Mouse (Mus musculus): ENCODE measurements at regions not wholly inside any gene's neighbourhood (a gene's known extent, or its start where the extent isn't known, plus 50 kb on each side); places are given as distances from the start of the nearest gene placed in this dataset.

- Histone ChIP-seq H3K36me3 (ENCODE audit: control insufficient read depth, insufficient read depth, low read length, poor library complexity, severe bottlenecking) (no peaks in the 10 kb centered on the region), H3K4me1 (ENCODE audit: control insufficient read depth, insufficient read depth, low read length) (no peaks in the 10 kb centered on the region), H3K9ac (ENCODE audit: low read depth, poor library complexity, severe bottlenecking) (no peak overlapping the region), H3K27ac (ENCODE audit: insufficient read depth, low read length) (no peak overlapping the region), H3K9me3 (replicated peaks; ENCODE audit: control insufficient read depth, insufficient read depth, low read length, poor library complexity, severe bottlenecking) (no peaks in the 10 kb centered on the region), H3K27me3 (ENCODE audit: control insufficient read depth, insufficient read depth, low read length, poor library complexity, severe bottlenecking) (no peaks in the 10 kb centered on the region), H3K4me3 (ENCODE audit: low read depth, low read length) (no peak overlapping the region)
- TF ChIP-seq CTCF (IDR thresholded peaks at IDR 0.05; ENCODE audit: low read depth, low read length) (no peak), POLR2A (IDR thresholded peaks at IDR 0.05; ENCODE audit: insufficient read depth, low read length) (no peak)
Observed at GRCm38 (mm10) chr14:24865579-24866230, 378.8 kb downstream of the Rps24 start.

DNA sequence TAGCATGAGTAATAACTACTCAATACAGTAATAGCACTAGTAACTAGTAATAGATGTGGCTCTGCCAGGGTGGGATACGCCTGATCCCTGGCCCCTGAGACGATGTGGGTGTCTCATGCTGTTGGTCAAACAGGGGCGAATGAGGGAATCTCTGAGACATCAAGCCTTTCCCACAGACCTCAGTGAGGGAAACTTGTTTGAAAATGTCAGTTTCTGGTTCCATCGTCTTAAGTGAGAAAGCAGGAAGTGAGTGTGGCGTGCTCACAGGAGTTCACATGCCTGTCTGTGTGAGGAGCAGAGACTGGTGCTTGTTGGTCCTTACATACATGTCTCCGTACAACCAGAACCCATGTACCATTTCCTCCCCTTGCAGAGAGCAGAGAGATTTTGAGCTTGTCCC is 380.9 kb downstream of the Rps24 start:
- Histone ChIP-seq H3K27ac (ENCODE audit: insufficient read depth, low read length) (no peak overlapping the region), H3K9ac (ENCODE audit: low read depth, poor library complexity, severe bottlenecking) (no peak overlapping the region), H3K4me3 (ENCODE audit: low read depth, low read length) (no peak overlapping the region), H3K27me3 (ENCODE audit: control insufficient read depth, insufficient read depth, low read length, poor library complexity, severe bottlenecking) (no peaks in the 10 kb centered on the region), H3K4me1 (ENCODE audit: control insufficient read depth, insufficient read depth, low read length) (no peaks in the 10 kb centered on the region), H3K36me3 (ENCODE audit: control insufficient read depth, insufficient read depth, low read length, poor library complexity, severe bottlenecking) (no peaks in the 10 kb centered on the region), H3K9me3 (replicated peaks; ENCODE audit: control insufficient read depth, insufficient read depth, low read length, poor library complexity, severe bottlenecking) (no peaks in the 10 kb centered on the region)
- TF ChIP-seq POLR2A (IDR thresholded peaks at IDR 0.05; ENCODE audit: insufficient read depth, low read length) (no peak), EP300 (IDR thresholded peaks at IDR 0.05; ENCODE audit: insufficient read depth, low read depth, low read length) (no peak), CTCF (IDR thresholded peaks at IDR 0.05; ENCODE audit: low read depth, low read length) (no peak)

DNA sequence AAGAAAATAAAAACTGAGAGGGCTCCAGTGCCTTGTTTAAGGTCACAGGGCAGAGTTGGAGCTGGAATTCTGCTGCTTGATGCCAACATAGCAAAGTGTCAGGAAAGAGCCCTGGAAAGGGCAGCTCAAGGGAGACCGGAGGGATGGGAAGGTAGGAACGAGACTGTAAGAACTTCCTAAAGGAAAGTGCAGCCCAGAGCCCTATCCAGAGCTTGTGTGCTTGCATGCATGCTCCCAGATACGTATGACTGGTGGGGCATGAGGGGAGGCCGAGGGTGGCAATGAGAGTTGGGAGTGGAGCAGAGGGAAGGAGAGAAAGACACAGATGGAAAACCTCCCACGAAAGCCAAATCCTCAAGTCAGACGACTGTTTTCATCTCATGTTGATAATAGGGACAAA is 381.8 kb downstream of the Rps24 start:
- H3K4me3 ChIP-seq (ENCODE audit: low read depth, low read length) = no peak overlapping the region
- TF ChIP-seq POLR2A (IDR thresholded peaks at IDR 0.05; ENCODE audit: insufficient read depth, low read length) (no peak), EP300 (IDR thresholded peaks at IDR 0.05; ENCODE audit: insufficient read depth, low read depth, low read length) (no peak), CTCF (IDR thresholded peaks at IDR 0.05; ENCODE audit: low read depth, low read length) (no peak)
- H3K9ac ChIP-seq (ENCODE audit: low read depth, poor library complexity, severe bottlenecking) = no peak overlapping the region
- no peaks in the 10 kb centered on the region for H3K36me3 ChIP-seq (ENCODE audit: control insufficient read depth, insufficient read depth, low read length, poor library complexity, severe bottlenecking)
- H3K4me1 ChIP-seq (ENCODE audit: control insufficient read depth, insufficient read depth, low read length) = no peaks in the 10 kb centered on the region
- H3K9me3 ChIP-seq (replicated peaks; ENCODE audit: control insufficient read depth, insufficient read depth, low read length, poor library complexity, severe bottlenecking) = no peaks in the 10 kb centered on the region
- H3K27me3 ChIP-seq (ENCODE audit: control insufficient read depth, insufficient read depth, low read length, poor library complexity, severe bottlenecking) = no peaks in the 10 kb centered on the region
- no peak overlapping the region for H3K27ac ChIP-seq (ENCODE audit: insufficient read depth, low read length)

DNA sequence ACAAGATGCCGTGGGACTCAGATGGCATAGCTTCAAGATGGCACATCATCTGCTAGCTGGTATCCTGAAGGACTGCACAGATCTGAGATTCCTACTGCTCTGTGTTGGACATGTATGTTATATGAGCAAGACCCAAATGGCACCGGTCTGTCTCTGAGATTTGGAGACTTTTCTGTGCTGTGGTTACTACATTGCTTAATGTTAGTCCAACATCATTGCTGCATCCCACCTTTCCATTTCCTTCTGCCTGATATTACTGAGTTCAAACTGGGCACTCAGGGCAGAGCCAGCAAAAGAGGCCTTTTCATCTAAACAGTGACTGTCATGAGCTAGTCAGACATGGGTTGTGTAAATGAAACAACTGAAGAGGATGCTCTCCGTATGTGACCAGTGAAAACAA is 383.3 kb downstream of the Rps24 start:
- TF ChIP-seq POLR2A (IDR thresholded peaks at IDR 0.05; ENCODE audit: insufficient read depth, low read length) = no peak
- no peak for TF ChIP-seq CTCF (IDR thresholded peaks at IDR 0.05; ENCODE audit: low read depth, low read length)
- TF ChIP-seq EP300 (IDR thresholded peaks at IDR 0.05; ENCODE audit: insufficient read depth, low read depth, low read length) = no peak

GRCm38 (mm10) chr14:24871392-24871998 is 384.6 kb downstream of the Rps24 start:
- no peaks in the 10 kb centered on the region for H3K27me3 ChIP-seq (ENCODE audit: control insufficient read depth, insufficient read depth, low read length, poor library complexity, severe bottlenecking)
- H3K9me3 ChIP-seq (replicated peaks; ENCODE audit: control insufficient read depth, insufficient read depth, low read length, poor library complexity, severe bottlenecking) = no peaks in the 10 kb centered on the region
- TF ChIP-seq POLR2A (IDR thresholded peaks at IDR 0.05; ENCODE audit: insufficient read depth, low read length) (no peak), CTCF (IDR thresholded peaks at IDR 0.05; ENCODE audit: low read depth, low read length) (no peak), EP300 (IDR thresholded peaks at IDR 0.05; ENCODE audit: insufficient read depth, low read depth, low read length) (no peak)
- no peaks in the 10 kb centered on the region for H3K36me3 ChIP-seq (ENCODE audit: control insufficient read depth, insufficient read depth, low read length, poor library complexity, severe bottlenecking)
- H3K4me3 ChIP-seq (ENCODE audit: low read depth, low read length) = no peak overlapping the region
- H3K9ac ChIP-seq (ENCODE audit: low read depth, poor library complexity, severe bottlenecking) = no peak overlapping the region
- H3K27ac ChIP-seq (ENCODE audit: insufficient read depth, low read length) = no peak overlapping the region
- H3K4me1 ChIP-seq (ENCODE audit: control insufficient read depth, insufficient read depth, low read length) = no peaks in the 10 kb centered on the region

More for the DNA sequence above, 383.3 kb downstream of the Rps24 start:
- no peak overlapping the region for H3K27ac ChIP-seq (ENCODE audit: insufficient read depth, low read length)
- no peak overlapping the region for H3K9ac ChIP-seq (ENCODE audit: low read depth, poor library complexity, severe bottlenecking)
- no peaks in the 10 kb centered on the region for H3K36me3 ChIP-seq (ENCODE audit: control insufficient read depth, insufficient read depth, low read length, poor library complexity, severe bottlenecking)
- no peaks in the 10 kb centered on the region for H3K9me3 ChIP-seq (replicated peaks; ENCODE audit: control insufficient read depth, insufficient read depth, low read length, poor library complexity, severe bottlenecking)
- no peaks in the 10 kb centered on the region for H3K4me1 ChIP-seq (ENCODE audit: control insufficient read depth, insufficient read depth, low read length)
- no peak overlapping the region for H3K4me3 ChIP-seq (ENCODE audit: low read depth, low read length)
- H3K27me3 ChIP-seq (ENCODE audit: control insufficient read depth, insufficient read depth, low read length, poor library complexity, severe bottlenecking) = no peaks in the 10 kb centered on the region

DNA sequence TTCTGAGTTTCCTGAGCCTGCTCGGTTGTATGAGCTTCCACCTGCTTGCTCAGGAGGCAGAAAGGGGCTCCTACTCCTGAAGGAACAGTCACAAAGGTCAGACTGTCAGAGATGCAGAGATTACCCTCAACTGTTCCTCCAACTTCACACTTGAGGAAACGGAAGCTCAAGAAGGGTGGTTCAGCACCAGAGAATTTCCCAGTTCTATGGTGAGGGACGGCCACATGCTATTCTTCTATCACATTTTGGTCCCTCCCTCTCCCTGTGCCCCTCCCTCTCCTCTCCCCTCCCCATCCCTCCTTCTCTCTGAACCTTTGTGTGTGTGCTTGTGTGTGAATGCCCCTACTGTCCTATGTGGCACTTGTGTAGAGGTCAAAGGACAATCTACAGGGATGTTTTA is 386.0 kb downstream of the Rps24 start:
- Histone ChIP-seq H3K27me3 (ENCODE audit: control insufficient read depth, insufficient read depth, low read length, poor library complexity, severe bottlenecking) (no peaks in the 10 kb centered on the region), H3K9ac (ENCODE audit: low read depth, poor library complexity, severe bottlenecking) (no peak overlapping the region), H3K9me3 (replicated peaks; ENCODE audit: control insufficient read depth, insufficient read depth, low read length, poor library complexity, severe bottlenecking) (no peaks in the 10 kb centered on the region), H3K4me1 (ENCODE audit: control insufficient read depth, insufficient read depth, low read length) (no peaks in the 10 kb centered on the region), H3K27ac (ENCODE audit: insufficient read depth, low read length) (no peak overlapping the region), H3K4me3 (ENCODE audit: low read depth, low read length) (no peak overlapping the region), H3K36me3 (ENCODE audit: control insufficient read depth, insufficient read depth, low read length, poor library complexity, severe bottlenecking) (no peaks in the 10 kb centered on the region)
- TF ChIP-seq CTCF (IDR thresholded peaks at IDR 0.05; ENCODE audit: low read depth, low read length) = no peak
- no peak for TF ChIP-seq EP300 (IDR thresholded peaks at IDR 0.05; ENCODE audit: insufficient read depth, low read depth, low read length)
- TF ChIP-seq POLR2A (IDR thresholded peaks at IDR 0.05; ENCODE audit: insufficient read depth, low read length) = no peak
